ENCODE assay signal across 16 mouse cellular contexts in genomic region chr3:37727392-37727791, GRCm38 (mm10).
"Had no signal": no experiment of that assay in that cellular context is flagged by ENCODE, and none has a peak within 500 bp of the region (broad histone marks: within the 10 kb centered on the region; RNA-seq: fewer than 3 reads in every experiment).

No protein-coding gene starts in this region.

- H3K9me3 ChIP-seq: liver, embryonic 15.5 days; lung, embryonic 15.5 days; megakaryocyte, embryonic 14.5 days; midbrain, embryonic 13.5 days; midbrain, embryonic 15.5 days; neural tube, embryonic 12.5 days; stomach, embryonic 15.5 days had no signal

- H3K9ac ChIP-seq: liver, embryonic 15.5 days; lung, embryonic 15.5 days; midbrain, embryonic 13.5 days; midbrain, embryonic 15.5 days; neural tube, embryonic 12.5 days; stomach, embryonic 15.5 days had no signal

- H3K27me3 ChIP-seq: midbrain, embryonic 15.5 days; stomach, embryonic 15.5 days had no signal

- H3K27ac ChIP-seq: liver, embryonic 15.5 days; lung, embryonic 15.5 days; macrophage; midbrain, embryonic 13.5 days; midbrain, embryonic 15.5 days; neural tube, embryonic 12.5 days; stomach, embryonic 15.5 days; stomach, postnatal 0 days had no signal

- H3K36me3 ChIP-seq: liver, embryonic 15.5 days; lung, embryonic 15.5 days; midbrain, embryonic 13.5 days; midbrain, embryonic 15.5 days; neural tube, embryonic 12.5 days; stomach, embryonic 15.5 days had no signal

- ATAC-seq: midbrain, embryonic 13.5 days; midbrain, embryonic 15.5 days had no signal

- DNase-seq: lung, adult 2 months; lung, postnatal 14 days; right cerebral cortex, postnatal 14 days; thymus, adult 2 months; thymus, postnatal 25 days; thymus, postnatal 4 days had no signal

- H3K4me2 ChIP-seq: liver, embryonic 15.5 days; lung, embryonic 15.5 days; midbrain, embryonic 11.5 days; midbrain, embryonic 13.5 days; midbrain, embryonic 15.5 days; neural tube, embryonic 12.5 days; stomach, embryonic 15.5 days had no signal

- H3K4me3 ChIP-seq: liver, embryonic 15.5 days; lung, embryonic 15.5 days; midbrain, embryonic 13.5 days; midbrain, embryonic 15.5 days; neural tube, embryonic 12.5 days; stomach, embryonic 15.5 days had no signal
